Mouse (Mus musculus): ENCODE measurements around the gene Babam2.

DNA sequence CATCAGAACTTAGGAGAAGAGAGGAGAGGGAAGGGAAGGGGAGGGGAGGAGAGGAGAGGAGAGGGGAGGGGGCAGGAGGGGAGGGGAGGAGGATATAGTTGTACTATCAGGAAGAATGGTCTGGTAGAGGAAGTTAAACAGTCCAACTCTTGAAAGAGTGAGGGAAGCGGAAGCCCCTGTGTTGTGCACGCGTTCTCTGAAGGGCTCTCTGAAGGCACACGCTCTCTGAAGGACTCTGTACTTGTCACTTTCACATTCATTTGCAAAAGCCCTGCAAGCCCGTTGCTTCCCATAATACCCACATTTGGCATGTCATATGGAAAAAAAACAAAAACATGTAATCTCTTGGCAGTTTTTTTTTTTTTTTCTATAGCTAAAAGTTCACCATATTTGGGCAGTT lies 190.1 kb downstream of the Babam2 start:
- TF ChIP-seq CTCF (conservative IDR thresholded peaks at IDR 0.05; ENCODE audit: insufficient read depth, insufficient read length, low read depth, low read length) (no peak), POLR2A (IDR thresholded peaks at IDR 0.05; ENCODE audit: low read depth, low read length) (no peak)

Data from kidney, adult 2 months (tissue).